Mouse (Mus musculus) heart, adult 2 months (tissue): Measurements from ENCODE around the gene Ahcy. TPM values are rescaled to one million over a fixed set of nuclear protein-coding genes. Genes with fewer than 3 reads are reported as not detected.
"Not testable (repeated sequence)": the region's sequence is repeated elsewhere in the genome, so short reads cannot be mapped to it uniquely, and the experiment has no call there.

Experiments
- DNase-seq, 2 experiments: peaks; one replicate each; pipeline ENCODE4 v3.0.0; 2021
- H3K27ac ChIP-seq: fragments of 200-600 bp; 2 replicates; pipeline ENCODE4 v1.8.1; 2022
- H3K27me3 ChIP-seq: fragments of 200-500 bp; 2 replicates; pipeline ENCODE4 v1.6.1; 2012; ENCODE audit warnings: mild to moderate bottlenecking, low read length, inconsistent platforms, mixed read lengths; ENCODE audit not compliant: control insufficient read depth, insufficient read depth
- H3K36me3 ChIP-seq: fragments of 200-500 bp; 2 replicates; pipeline ENCODE4 v1.6.1; 2012; ENCODE audit warnings: low read length, inconsistent platforms; ENCODE audit not compliant: control insufficient read depth, insufficient read depth
- H3K4me1 ChIP-seq: fragments of 200-500 bp; 2 replicates; pipeline ENCODE4 v1.6.1; 2011; ENCODE audit warnings: low read length; ENCODE audit not compliant: control insufficient read depth, insufficient read depth
- H3K4me3 ChIP-seq: fragments of 200-600 bp; 2 replicates; pipeline ENCODE4 v1.8.1; 2022
- H3K79me2 ChIP-seq: fragments of 200-500 bp; replicated peaks from 2 replicates; pipeline ENCODE4 v1.6.1; 2012; ENCODE audit warnings: mild to moderate bottlenecking, inconsistent platforms, low read length, moderate library complexity, mixed read lengths; ENCODE audit not compliant: control insufficient read depth, insufficient read depth
- H3K9ac ChIP-seq: fragments of 200-500 bp; 2 replicates; pipeline ENCODE4 v1.6.1; 2012; ENCODE audit warnings: low read depth, mild to moderate bottlenecking, control low read depth, inconsistent platforms, low read length, mixed read lengths
- CTCF ChIP-seq: fragments of 200-600 bp; IDR thresholded peaks from 2 replicates; pipeline ENCODE4 v1.8.1; 2022; ENCODE audit warnings: antibody characterized with exemption, mild to moderate bottlenecking, moderate library complexity
- EP300 ChIP-seq: fragments of 200-500 bp; IDR thresholded peaks from 2 replicates; pipeline ENCODE4 v1.6.1; 2011; ENCODE audit warnings: low read depth, low read length, control low read depth; ENCODE audit not compliant: insufficient read depth
- POLR2A ChIP-seq: fragments of 200-500 bp; IDR thresholded peaks from 2 replicates; pipeline ENCODE4 v1.6.1; 2011; ENCODE audit warnings: mild to moderate bottlenecking, low read depth, low read length, control low read depth; ENCODE audit not compliant: insufficient read depth
- WGBS: fragments of 180-500 bp; shearing (Covaris S2); methylation state at CpG from one replicate; pipeline ENCODE4 v1.1.7; 2018; 5-methylcytosine and 5-hydroxymethylcytosine counted together
- intact Hi-C: fragments of 180-260 bp; cut with DNase I; formaldehyde crosslinking; loops from one replicate; pipeline ENCODE4 v1.15.1; 2025
- polyA plus RNA-seq: library from polyadenylated mRNA; depleted of rRNA; stranded (reverse); fragments of >200 nt; gene quantifications from 2 replicates; pipeline ENCODE4 v1.2.3, GENCODE M21; 2012
- total RNA-seq, 2 experiments: library from RNA; stranded (reverse); gene quantifications; 2 replicates each; pipeline ENCODE4 v1.2.3; 2021

The Ahcy gene
- total and polyA plus RNA-seq, 3 experiments, result 10.5 to 22.5 (median 14.0) TPM

- no peak overlapping the region for H3K9ac ChIP-seq
- no peaks in the 10 kb centered on the region for H3K27me3 ChIP-seq
- DNase-seq, result no peak
- no peak overlapping the region for H3K4me3 ChIP-seq
- H3K79me2 ChIP-seq, result no peaks in the 10 kb centered on the region
- TF ChIP-seq POLR2A, result no peak
- no peak for TF ChIP-seq EP300
- no peak for TF ChIP-seq CTCF
- intact Hi-C loops, result no loop called here
- no peak overlapping the region for H3K27ac ChIP-seq
- no peaks in the 10 kb centered on the region for H3K36me3 ChIP-seq
- 53% methylated on average over 3 of the region's 3 CpGs for WGBS
- no peaks in the 10 kb centered on the region for H3K4me1 ChIP-seq
Observed at GRCm38 (mm10) chr2:155045075-155045474, 29.2 kb downstream of the Ahcy start.

- intact Hi-C loops, result no loop called here
- Histone ChIP-seq H3K27me3 (no peaks in the 10 kb centered on the region), H3K4me3 (no peak overlapping the region), H3K79me2 (no peaks in the 10 kb centered on the region), H3K9ac (no peak overlapping the region), H3K27ac (no peak overlapping the region), H3K4me1 (no peaks in the 10 kb centered on the region), H3K36me3 (no peaks in the 10 kb centered on the region)
- DNase-seq, result no peak
- no peak for TF ChIP-seq EP300
- TF ChIP-seq POLR2A, result no peak
- TF ChIP-seq CTCF, result no peak
- WGBS, result 50% methylated on average over 3 of the region's 3 CpGs
Observed at GRCm38 (mm10) chr2:155044542-155044941, 29.8 kb downstream of the Ahcy start.

- H3K4me1 ChIP-seq, result no peaks in the 10 kb centered on the region
- H3K27me3 ChIP-seq, result no peaks in the 10 kb centered on the region
- 82% methylated on average over 4 of the region's 4 CpGs for WGBS
- TF ChIP-seq POLR2A (no peak), EP300 (no peak), CTCF (no peak)
- no peak overlapping the region for H3K4me3 ChIP-seq
- no peaks in the 10 kb centered on the region for H3K79me2 ChIP-seq
- DNase-seq, result no peak
- H3K9ac ChIP-seq, result no peak overlapping the region
- H3K27ac ChIP-seq, result no peak overlapping the region
- H3K36me3 ChIP-seq, result no peaks in the 10 kb centered on the region
- intact Hi-C loops, result no loop called here
Observed at GRCm38 (mm10) chr2:155039956-155040355, 34.3 kb downstream of the Ahcy start.

- no peak for DNase-seq
- Histone ChIP-seq H3K27me3 (no peaks in the 10 kb centered on the region), H3K79me2 (no peaks in the 10 kb centered on the region), H3K36me3 (no peaks in the 10 kb centered on the region), H3K4me1 (no peaks in the 10 kb centered on the region), H3K27ac (no peak overlapping the region), H3K9ac (no peak overlapping the region), H3K4me3 (no peak overlapping the region)
- 28% methylated on average over 19 of the region's 19 CpGs for WGBS
- intact Hi-C loops, result no loop called here
- TF ChIP-seq POLR2A, result no peak
- no peak for TF ChIP-seq EP300
- no peak for TF ChIP-seq CTCF
Observed at GRCm38 (mm10) chr2:155032938-155033710, 41.2 kb downstream of the Ahcy start.

GRCm38 (mm10) chr2:155030831-155031230, 43.5 kb downstream of the Ahcy start:
- DNase-seq, result no peak
- TF ChIP-seq POLR2A (no peak), EP300 (no peak), CTCF (no peak)
- H3K4me3 ChIP-seq, result no peak overlapping the region
- no peaks in the 10 kb centered on the region for H3K36me3 ChIP-seq
- H3K79me2 ChIP-seq, result no peaks in the 10 kb centered on the region
- no peaks in the 10 kb centered on the region for H3K27me3 ChIP-seq
- H3K27ac ChIP-seq, result no peak overlapping the region
- H3K9ac ChIP-seq, result no peak overlapping the region
- 61% methylated on average over 7 of the region's 7 CpGs for WGBS
- no peaks in the 10 kb centered on the region for H3K4me1 ChIP-seq
- intact Hi-C loops, result loop anchor here (1.0 kb wide), 1 partner anchor 17 kb away; no protein-coding TSS in a partner anchor

GRCm38 (mm10) chr2:155020247-155020826, 54.0 kb downstream of the Ahcy start:
- H3K27me3 ChIP-seq, H3K9ac ChIP-seq, intact Hi-C loops, H3K27ac ChIP-seq, DNase-seq, H3K4me1 ChIP-seq, H3K36me3 ChIP-seq, H3K4me3 ChIP-seq, H3K79me2 ChIP-seq: not testable (repeated sequence)
- 63% methylated on average over 20 of the region's 20 CpGs for WGBS
